Mouse (Mus musculus) cerebellum, adult 2 months (tissue): ENCODE results near the gene U2surp.

ENCODE experiments used
- CTCF ChIP-seq: fragments of 200-500 bp; IDR thresholded peaks from 2 replicates; pipeline ENCODE4 v1.5.1; 2011; ENCODE audit warnings: low read depth, mild to moderate bottlenecking, control low read depth, low read length, moderate library complexity, borderline replicate concordance; ENCODE audit not compliant: insufficient read depth
- POLR2A ChIP-seq: fragments of 200-500 bp; IDR thresholded peaks from 2 replicates; pipeline ENCODE4 v1.6.1; 2011; ENCODE audit warnings: low read length, control low read depth, borderline replicate concordance; ENCODE audit not compliant: insufficient read depth

DNA sequence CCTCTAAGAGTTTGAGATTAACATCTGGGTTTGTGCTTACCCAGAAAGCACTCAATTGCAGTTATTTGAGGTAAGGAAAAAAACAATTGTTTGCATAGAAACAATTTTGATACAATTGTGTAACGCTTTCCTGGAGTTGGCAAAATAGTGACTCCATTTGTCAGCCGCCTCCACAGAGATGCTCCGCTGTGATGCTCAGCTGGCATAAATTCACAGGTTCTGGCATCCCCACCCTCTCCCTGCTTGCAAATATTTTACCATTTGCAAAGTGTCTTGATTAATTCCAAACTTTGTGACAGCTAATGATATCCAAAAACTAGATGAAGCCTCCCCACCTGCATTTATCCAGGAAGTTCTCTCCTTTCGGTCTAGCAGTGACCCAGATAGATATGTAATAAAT, 99.7 kb downstream of the U2surp start:
- TF ChIP-seq POLR2A (no peak), CTCF (no peak)
